Mouse (Mus musculus) cerebellum, adult 9-10 months (tissue): Measurements from ENCODE around the gene Hspa2.

Experiments used
- DNase-seq: peaks from one replicate; pipeline ENCODE4 v3.0.0; 2022

Hspa2 gene

DNA sequence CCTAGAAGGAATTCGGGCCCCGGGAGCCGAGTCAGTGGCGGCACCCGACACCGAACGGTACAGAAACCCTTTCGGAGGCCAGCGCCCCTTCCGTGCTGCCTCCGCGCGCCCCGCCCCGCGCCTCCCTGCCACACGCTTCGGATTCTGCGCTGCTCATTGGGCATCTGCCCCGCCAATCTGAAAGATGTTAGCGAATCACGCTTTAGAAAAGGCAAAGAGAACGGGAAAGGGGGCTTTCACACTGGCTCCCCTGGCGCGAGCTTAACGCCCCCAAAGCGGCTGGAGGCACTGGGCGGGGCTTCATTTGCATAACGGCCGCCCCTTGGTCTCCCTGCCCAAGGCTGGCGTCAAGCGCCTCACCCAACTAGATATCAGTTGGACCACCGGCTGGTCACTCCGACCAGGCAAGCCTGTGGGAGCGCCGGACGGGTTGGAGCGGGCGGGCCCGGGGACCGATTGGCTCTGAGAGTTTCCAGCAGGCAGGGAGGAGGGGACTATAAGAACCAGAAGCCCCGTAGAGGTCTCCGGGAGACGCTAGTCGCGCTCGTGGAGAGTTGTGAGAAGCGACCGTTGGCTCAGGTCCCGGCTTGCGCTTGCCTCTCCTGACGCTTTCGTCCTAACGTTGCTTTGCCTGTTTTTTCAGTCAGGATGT is at the start of gene Hspa2:
Gene Hspa2, plus strand, starts transcription at position 291 of the 652 bp plus-strand sequence.
- DNase-seq, result peak; percentile 99

DNA sequence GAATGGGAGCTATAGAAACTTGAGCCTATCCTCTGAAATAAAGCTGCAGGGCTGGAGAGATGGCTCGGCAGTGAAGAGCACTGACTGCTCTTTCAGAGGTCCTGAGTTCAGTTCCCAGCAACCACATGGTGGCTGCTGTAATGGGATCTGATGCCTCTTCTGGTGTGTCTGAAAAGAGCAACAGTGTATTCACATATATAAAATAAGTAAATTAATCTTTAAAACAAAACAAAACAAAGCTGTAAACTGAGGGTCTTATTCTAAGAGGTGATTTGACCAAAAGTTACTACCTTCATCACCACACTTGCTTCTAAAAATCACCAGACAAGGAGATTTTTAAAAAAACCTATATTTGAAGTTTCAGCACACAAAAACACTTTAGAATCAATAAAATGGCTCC is 43.1 kb upstream of the Hspa2 start:
- DNase-seq, result no peak

DNA sequence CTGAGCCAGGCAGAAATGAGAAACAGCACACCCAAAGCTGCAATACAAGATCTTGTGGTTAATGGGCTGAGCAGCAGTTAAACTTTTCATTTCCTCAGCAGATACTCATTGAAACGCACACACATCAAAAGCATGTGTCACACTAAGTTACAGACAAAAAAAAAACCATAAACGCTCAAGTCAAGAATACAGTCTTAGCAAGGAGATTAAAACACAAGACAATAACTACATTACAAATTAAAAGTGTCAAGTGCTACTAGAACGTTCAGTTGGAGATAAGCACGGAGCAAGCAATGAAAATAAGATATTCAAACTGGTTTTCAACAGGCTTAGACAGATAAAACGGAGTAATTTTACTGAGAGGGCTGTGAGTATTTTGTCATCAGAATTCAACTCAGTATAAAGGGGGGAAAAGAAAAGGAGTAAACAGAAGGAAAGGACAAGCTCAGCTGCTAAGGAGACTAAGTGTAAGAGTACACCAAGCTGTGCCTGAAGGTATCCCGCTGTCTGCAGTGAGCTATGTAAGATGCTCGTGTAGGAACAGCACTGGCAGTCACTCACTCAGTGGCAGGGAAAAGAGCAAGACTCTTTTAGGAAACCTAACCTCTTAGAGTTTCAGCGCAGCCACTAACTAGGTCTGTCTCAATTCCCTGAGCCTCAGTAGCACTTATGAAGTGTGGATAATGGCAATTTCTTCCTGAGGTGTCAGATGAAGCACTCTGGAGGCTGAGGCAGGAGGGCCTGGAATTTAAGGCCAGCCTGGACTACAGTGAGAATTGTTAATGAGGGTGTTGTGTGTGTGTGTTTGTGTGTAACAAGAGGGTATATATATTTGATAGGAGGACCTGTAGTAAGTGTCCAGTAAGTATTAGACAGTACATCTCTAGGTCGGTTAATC is 42.3 kb upstream of the Hspa2 start:
- no peak for DNase-seq

DNA sequence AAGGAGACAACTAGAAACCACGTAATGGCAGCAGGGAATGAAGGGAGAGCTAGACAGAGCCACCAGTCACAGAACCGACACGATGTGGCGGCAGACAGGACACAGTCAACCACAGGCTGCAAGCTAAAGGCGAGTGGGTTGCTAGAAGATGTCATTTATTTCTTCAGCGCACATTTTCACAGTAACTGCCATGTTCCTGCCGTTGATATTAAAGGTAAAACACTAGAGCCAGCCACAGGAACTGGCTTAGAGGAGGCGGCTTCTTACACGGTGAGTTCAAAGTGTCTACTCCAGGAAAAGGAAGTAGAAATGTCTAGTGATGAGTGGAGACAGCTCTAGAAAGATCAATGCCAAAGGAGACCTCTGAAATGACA is 41.7 kb upstream of the Hspa2 start:
- no peak for DNase-seq

DNA sequence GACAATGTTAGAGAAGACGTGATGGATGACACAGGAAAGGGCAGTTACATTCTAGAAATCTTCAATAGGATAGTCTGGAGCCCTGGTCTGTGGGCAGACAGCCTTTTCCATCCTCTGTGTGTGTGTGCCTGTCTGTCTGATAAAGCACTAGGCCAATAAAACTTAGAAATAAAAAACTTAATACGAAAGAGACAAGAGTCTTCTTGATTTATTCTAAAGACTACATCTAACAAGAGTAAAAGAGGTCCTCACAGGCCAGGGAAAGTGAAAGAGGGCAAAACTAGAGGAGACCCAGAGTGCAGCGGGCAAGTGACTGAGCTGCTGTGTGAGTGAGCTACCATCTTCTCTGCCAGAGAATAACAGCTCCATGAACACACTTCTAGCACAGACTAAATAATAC is 37.7 kb upstream of the Hspa2 start:
- no peak for DNase-seq

DNA sequence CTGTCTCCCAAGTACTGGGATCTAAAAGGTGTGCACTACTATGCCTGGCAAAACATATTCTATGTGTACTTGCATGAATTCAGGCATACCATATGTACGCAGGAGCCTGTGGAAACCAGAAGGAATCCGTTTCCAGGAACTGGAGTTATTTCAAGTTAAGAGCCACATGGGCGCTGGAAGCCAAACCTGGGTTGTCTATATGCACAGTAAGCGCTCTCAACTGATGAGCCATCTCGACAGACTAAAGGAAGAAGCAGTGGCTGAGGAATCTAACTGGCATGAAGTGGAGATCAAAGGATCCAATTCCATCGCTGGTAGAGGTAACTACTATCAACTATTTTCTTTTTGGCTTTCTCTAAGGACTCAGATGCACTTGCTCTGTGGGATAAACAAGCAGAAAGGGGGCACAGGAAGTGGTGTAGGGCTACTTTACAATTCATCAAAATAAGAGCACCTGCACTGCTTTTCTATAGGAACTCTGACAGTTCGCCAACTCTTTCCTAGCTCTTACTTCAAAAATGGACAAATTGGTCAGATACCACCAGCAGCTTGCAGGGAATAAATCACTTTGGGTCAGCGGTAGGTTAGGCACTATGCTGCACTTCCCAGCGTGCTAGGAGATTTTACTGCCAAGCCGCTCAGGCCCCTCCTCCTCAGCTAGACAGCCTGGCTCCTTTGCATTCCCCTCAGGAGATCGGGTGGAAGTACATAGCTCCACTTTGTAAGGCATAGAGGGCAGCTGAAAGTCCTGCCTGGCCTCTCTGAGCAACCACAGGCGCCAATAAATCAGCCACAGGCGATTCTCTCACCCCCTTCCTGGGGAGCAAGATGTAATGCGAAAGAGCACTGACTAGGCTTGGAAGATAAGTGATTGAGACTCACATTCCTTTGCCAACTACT is 36.6 kb upstream of the Hspa2 start:
- peak; percentile 55 for DNase-seq

DNA sequence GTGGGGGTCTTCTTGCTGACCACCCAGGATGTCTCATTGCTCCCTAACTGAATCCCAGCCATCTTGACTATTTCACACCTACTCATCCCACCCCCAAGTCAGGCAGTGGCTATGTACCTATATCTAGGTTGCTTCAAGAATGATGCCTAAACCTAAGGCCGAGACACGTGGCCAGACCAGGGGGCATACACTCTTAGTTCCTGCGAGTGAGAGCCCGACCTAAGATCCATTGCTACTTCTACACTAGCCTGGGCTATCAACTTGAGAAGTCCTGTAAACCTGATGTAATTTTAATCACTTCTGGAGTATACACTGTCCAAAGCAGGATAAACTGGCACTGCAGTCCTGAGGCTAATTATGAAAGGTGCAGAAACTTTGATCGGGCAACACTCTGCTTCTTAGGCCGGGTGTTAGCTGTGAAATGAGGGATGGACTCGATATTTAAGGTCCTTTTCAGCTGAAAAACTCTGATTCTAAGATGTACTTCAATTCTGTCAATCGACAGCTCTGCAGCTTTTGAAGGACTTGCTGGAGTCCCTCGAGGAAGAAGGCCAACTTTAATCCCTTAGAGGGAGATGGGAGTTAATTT is 35.7 kb upstream of the Hspa2 start:
- DNase-seq, result peak; percentile 62

DNA sequence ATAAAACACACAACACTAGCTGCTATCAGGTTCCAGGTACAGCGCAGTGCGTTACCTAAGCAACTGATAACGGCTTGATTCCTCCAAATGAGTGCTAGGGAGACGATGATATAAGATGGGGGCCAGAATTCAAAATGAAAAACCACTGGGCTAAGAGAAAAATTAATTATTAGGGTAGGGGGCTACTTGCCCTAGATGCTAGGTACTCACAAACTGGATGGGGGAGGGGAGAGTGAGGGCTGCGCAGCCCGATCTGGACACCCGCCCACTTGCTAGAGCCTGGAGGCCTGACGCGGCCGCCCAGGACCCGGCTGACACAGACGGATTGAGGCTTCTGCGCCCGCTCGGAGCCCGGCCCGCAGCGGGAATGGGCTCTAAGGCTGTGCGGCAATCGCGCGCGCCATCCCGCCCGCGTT is 35.2 kb upstream of the Hspa2 start:
- DNase-seq, result peak; percentile 78

DNA sequence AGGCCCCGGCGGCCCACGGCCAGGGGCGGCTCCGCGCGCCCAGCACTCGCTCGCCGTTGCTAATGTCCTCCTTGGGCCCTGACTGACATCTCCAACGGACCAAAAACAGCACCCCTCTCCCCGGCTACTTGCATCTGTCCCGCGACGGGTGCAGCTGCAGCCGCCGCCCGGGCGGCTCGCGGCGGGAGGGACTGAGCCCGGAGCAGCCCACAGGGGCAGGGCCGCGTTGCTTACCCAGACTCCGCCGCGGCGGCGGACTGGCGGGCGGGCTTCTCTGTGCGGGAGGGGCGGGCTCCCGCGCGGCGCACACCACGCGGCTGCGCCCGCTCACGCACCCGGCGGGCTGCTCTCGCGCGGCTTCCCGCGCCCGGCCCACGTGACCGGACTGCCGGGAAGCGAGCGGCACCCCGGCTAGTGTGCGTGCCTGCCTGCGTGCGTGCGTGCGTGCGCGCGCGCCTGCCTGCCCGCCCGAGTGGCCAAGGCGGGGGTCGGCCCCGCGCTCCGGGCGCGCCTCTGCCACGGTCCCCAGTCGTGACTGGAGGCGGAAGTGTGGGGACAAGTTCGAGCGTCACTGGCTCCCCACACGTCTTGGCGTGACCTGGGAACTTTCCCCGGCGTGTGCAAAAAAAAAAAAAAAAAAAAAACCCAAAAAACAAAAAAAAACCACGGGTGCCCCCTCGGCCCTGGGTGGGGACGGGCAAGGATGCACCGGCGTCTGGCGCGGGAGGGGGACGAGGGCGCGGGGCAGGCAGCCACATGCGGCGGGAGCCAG is 34.6 kb upstream of the Hspa2 start, which contains the start of gene Zbtb25:
Gene Zbtb25, minus strand, starts transcription at position 397 of the 772 bp plus-strand sequence.
- peak; percentile 89 for DNase-seq

DNA sequence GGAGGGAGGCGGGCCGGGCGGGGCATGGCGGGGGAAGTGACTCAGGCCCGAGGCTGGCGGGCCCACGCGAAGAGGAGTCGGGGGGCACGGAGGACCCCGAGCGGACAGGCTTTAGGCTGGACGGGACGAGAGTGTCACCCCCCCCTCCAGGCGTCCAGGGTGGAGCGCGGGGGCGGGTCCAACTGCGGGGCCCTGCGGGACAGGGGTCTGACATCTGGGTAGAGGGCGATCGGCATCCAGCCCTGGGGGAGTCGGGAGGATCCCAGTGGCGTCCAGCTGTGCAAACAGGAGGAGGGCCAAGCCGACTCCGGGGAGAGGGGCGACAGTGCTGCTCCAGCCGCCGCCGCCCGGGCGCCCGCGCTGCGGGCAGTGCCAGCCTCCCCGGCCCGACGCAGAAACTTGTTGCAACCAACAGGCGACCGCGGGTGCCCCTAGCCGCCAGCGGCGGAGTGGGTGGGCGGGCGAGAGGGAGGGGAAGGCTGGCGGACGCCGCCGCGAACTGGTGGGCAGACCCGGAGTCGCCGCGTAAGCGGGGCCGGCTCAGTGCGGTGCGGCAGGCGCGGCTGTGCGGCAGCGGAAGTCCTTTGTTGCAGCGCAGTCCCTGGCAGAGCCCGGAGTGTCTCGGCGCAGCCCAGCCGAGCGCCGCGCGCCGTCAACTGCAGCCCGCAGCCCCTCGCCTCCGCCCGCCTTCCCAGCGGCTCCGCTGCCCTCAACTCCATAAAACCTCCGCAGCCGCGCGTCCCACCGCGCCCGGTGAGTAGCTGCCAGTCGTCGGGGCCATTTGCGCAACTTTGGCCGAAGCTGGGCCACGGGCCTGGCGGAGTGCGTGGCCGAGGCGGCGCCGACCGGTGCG is 33.8 kb upstream of the Hspa2 start, which contains the start of gene Zbtb1:
Gene Zbtb1, plus strand, starts transcription at position 289 of the 853 bp plus-strand sequence.
- DNase-seq, result peak; percentile 83

DNA sequence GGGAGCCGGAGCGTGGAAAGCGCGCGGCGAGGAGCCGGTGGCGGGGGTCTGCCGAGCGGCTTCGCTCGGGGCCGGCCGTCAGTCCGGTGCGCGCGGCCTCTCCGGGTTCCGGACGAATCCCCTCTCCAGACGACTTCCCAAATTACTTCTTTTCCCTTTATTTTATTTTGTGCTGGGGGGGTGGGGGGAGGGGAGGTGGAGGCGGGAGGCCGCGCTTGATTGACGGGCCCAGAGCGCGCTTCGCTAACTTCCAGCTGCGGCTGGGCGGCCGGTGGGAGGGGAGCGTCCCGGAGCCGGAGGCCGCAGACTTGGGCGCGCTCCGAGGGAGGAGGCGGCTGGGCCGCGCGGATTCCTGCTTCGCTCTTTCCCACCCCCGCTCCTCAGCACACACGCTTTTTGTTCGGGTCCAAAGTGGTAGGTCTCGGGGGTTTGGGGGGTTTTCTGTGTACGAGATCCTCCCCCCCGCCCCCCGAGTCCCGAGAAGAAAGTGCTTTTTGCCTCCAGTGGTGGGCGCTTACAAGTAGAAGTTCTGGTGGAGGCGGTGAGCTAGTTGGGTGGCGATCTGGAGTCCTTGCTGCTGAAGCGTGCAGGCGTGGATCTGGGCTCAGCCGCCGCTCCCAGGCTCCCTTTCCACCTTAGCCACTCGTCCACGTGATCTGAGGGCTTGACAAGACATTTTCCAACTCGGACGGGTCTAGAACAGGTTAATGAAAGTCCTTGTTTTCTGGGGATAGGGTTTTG is 33.0 kb upstream of the Hspa2 start:
- peak; percentile 71 for DNase-seq

DNA sequence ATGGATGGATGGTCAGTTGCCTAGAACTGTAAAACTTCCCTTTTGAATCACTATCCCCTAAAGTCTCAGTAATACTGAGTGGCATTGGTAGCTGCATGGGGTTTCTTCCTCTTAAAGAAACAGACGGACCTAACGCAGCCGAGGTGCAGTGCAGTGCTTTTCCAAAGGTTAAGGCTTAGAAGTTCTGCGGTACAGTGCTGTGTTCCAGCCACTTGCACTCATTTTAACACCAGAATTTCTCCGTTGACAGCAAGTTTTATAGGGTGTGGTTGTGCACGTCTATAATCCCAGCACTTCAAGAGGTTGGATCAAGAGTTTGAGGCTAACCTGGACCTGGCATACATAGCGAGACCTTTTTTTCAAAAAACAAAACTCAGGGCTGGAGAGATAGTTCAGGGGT is 31.9 kb upstream of the Hspa2 start:
- DNase-seq, result no peak

DNA sequence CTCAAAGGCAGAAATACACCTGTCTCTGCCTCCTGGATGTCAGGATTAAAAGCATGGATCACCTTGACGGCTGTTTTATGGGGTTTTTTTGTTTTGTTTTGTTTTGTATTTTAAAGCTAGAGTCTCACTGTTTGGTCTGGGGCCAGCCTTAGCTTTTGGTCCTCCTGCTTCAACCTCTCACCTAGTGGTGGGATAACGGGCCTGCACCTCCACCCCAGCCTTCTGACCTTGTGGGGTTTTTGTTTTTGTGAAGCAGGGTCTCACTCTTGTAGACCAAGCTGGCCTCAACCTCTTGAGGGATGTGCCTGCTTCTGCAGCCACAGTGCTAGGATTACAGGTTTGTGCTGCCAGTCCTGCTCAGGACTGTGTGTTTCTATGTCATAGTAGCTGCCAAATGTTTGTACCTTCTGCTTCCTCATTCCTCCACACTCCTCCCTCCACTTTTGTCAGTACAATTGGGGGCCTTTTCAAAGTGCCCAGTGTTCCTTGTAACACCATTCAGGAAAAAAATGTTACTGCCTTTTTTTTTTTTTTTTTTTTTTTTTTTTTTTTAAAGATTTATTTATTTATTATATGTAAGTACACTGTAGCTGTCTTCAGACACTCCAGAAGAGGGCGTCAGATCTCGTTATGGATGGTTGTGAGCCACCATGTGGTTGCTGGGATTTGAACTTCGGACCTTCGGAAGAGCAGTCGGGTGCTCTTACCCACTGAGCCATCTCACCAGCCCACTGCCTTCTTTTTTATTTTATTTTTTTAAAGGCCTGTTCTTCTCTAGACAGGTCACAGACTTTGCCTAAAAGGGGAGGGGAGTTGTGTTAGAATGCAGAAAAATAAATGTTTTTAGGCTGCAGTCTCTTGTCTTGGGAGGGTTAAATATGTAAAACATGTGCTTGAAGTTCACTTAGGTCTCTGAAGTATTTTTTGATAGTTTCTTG is 30.8 kb upstream of the Hspa2 start:
- DNase-seq, result no peak

DNA sequence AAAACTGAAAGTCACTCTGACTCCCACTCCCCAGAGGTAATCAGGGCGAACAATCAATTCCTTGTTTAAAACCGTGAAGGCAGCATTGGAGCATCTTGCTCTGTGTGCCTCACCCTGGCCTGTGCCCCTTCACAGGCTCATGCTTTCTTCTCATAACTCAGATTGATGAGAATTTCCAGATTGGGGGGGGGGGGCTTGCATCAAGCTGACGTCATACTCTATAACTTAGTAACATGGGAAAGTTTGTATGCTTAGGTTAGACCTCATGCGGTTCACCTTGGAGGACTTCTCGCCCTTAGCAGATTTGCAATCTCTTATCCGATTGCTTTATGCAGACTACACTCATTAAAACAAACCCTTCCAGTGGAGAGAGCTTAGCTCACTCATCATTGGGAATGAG is 30.0 kb upstream of the Hspa2 start:
- DNase-seq, result no peak

DNA sequence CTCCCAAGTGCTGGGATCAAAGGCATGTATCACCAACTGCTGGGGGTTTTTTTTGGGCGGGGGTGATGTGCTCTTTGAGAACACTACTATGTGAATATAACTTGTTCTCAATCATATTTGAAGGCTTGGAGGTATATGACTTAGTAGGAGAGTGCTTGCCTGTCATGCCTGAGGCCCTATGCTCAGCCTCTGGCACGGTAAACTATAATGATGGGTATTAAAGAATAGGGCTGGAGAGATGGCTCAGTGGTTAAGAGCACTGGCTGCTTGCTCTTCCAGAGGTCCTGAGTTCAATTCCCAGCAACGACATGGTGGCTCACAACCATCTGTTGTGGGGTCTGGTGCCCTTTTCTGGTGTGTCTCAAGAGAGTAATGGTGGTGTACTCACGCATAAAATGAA is 29.1 kb upstream of the Hspa2 start:
- no peak for DNase-seq

DNA sequence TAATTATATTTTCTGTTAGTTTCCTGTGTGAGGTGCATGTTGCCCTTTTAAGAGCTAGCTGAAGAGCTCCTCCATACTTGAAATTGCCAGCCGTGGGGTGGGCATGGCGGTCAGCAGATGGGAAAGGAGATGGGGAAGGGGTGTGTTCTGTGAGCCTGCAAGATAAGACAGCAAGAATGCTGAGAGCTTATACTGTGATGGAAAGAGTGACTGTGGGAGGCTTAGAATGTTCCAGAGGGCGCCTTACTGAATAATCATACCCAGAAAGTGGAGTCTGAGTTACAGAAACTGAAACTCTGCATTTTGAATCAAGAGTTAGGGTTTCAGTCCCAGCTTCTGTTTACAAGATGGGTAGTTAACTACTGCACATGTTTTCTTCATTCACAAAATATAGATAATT is 28.5 kb upstream of the Hspa2 start:
- no peak for DNase-seq

DNA sequence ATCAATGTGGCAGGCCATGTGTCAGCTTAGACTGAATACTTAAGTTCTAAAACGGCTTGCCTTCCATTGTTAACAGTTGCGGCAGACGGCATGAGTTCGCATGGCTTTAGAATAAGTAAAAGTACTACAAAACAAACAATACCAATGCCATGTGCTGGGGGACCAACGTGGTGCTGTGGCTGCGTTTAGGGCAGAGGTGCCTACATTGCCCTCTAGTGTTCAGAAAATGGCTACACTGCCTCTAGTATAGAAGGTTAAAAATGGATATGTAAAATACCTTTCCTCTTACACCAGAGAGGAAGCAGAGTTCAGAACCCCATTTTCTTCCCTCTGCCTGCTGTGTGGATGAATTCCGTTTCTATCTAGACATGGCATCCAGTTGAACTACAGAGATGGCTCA is 27.3 kb upstream of the Hspa2 start:
- no peak for DNase-seq

DNA sequence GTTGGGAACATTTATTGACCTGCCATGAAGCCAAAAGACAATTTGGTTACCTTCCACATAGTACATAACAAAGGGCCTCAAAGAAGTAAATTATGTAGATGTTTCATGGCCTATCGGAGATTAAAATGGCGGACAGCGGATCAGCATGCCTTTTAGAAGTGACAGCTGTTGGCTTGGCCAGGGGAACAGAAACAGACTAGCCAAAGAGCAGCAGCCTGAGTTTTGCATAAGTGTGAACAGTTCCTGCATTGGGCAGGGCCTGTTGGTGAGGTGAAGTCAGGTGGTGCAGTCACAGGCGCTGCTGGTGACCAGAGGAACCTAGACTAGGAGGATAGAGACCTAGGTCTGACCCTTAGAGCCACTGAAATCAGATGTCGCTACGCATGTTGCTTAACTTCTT is 26.9 kb upstream of the Hspa2 start:
- no peak for DNase-seq

DNA sequence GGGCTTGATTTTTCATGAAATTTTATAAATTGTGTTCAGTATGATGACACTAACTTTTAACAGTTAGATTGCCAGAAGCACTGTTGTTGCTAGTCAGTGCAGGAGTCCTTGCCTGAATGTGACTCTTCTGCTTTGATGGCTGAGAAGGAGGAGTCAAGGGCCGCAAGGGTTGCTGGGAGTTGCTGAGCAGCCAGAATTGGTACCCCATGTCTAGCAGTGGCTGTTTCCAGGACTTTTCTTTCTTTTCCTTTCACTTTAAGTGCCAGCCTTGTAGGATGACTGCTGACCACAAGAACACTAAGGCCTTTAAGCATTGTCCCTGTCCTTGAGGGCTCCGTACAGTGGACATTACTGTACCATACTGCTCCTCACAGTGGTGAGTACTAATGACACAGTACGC is 26.2 kb upstream of the Hspa2 start:
- DNase-seq, result no peak
